Mouse (Mus musculus): ENCODE data around the gene Fam69b.

- no peak for TF ChIP-seq CTCF (IDR thresholded peaks at IDR 0.05; ENCODE audit: low read depth)
- no peak for TF ChIP-seq EP300 (IDR thresholded peaks at IDR 0.05; ENCODE audit: low read depth)
Measured at GRCm38 (mm10) chr2:26588573-26588972, 39.7 kb upstream of the Fam69b start.
